Mouse (Mus musculus): ENCODE measurements around the gene Ptcd1.
"Not testable (repeated sequence)": the region's sequence is repeated elsewhere in the genome, so short reads cannot be mapped to it uniquely, and the experiment has no call there.

The Ptcd1 gene

GRCm38 (mm10) chr5:145113416-145113815 is 53.5 kb downstream of the Ptcd1 start:
- DNase-seq: no peak

GRCm38 (mm10) chr5:145112566-145112965 is 54.3 kb downstream of the Ptcd1 start:
- no peak for DNase-seq

GRCm38 (mm10) chr5:145110401-145110800 is 56.5 kb downstream of the Ptcd1 start:
- no peak for DNase-seq

GRCm38 (mm10) chr5:145105694-145106275 is 61.1 kb downstream of the Ptcd1 start:
- DNase-seq: no peak

GRCm38 (mm10) chr5:145104328-145104727 is 62.6 kb downstream of the Ptcd1 start:
- no peak for DNase-seq

- DNase-seq: no peak
These were observed 64.2 kb downstream of the Ptcd1 start for GRCm38 (mm10) chr5:145102706-145103105.

GRCm38 (mm10) chr5:145101451-145101850 is 65.5 kb downstream of the Ptcd1 start:
- DNase-seq: not testable (repeated sequence)

- DNase-seq: no peak
These were observed 65.9 kb downstream of the Ptcd1 start for GRCm38 (mm10) chr5:145100960-145101359.

GRCm38 (mm10) chr5:145098340-145098821 is 68.5 kb downstream of the Ptcd1 start:
- no peak for DNase-seq

Measured in kidney, postnatal 14 days (tissue).